Mouse (Mus musculus): ENCODE results near the gene Rnf207. TPM values are rescaled to one million over a fixed set of nuclear protein-coding genes. Genes with fewer than 3 reads are reported as not detected.

The Rnf207 gene
- polyA plus RNA-seq, 2 experiments, result 0.04 to 0.16 TPM

DNA sequence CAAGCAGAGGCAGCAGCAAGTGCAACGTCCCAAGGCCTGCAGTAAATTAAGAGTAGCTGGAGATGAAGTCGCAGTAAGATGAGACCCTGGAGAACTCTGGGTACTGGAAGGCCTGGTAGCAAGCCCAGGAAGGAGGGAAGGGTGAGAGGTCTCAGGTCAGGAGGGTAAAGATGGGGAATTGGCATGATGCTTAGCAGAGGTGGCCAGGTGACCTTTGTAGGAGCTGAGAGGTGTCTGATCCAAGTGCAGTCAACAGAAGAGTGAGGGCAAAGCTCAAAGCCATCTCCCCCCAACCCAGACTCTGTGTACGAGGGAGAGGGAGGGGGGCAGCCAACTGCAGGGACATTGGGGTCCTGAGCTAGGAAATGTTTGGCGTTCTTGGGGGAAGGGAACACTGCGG, 2.7 kb upstream of the Rnf207 start:
- Histone ChIP-seq H3K27me3 (ENCODE audit: control insufficient read depth, insufficient read depth, low read length) (peaks cover 7% of the 10 kb centered on the region), H3K4me2 (ENCODE audit: low read depth) (no peak overlapping the region), H3K4me3 (ENCODE audit: insufficient read depth in 1 of 2, low read depth in 2 of 2, low read length in 2 of 2) (no peak overlapping the region), H3K9ac (replicated peaks) (no peak overlapping the region), H3K9me3 (ENCODE audit: control insufficient read depth, low read length) (no peaks in the 10 kb centered on the region), H3K27ac (no peak overlapping the region), H3K36me3 (replicated peaks; ENCODE audit: control insufficient read depth, insufficient read depth, low read depth) (no peaks in the 10 kb centered on the region), H3K4me1 (replicated peaks; ENCODE audit: control insufficient read depth in 2 of 2, insufficient read depth in 2 of 2, low read length in 1 of 2) (peaks cover 5 to 7% of the 10 kb centered on the region in 2 experiments)
- DNase-seq (ENCODE audit: low read depth in 3 of 3, low spot score in 3 of 3) (no peak), ATAC-seq (ENCODE audit: insufficient read depth) (no peak)
- TF ChIP-seq EP300 (IDR thresholded peaks at IDR 0.05; ENCODE audit: low read depth) (no peak), CTCF (IDR thresholded peaks at IDR 0.05; ENCODE audit: low read depth) (no peak)
- 48% methylated on average over 5 of the region's 5 CpGs for WGBS (ENCODE audit: insufficient replicate concordance)

DNA sequence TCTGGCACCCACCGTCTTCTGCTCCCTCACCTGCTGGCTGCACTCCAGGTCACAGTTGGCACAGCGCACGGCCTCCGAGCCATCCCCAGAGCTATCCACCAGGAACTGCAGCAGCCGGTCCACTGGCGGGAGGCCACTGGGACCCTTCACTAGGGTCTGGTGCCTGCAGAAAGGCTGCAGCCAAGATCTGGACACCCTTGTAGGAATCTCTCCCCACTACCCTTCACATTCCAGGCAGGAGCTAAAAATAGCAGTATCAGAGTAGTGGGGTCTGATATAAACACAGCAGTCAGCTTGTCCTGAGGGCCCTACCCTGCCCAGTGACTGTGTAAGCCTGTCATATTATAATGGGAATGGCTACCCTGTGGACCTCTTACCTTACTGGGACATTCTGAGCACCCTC, 1.2 kb downstream of the Rnf207 start:
- no peaks in the 10 kb centered on the region for H3K36me3 ChIP-seq (replicated peaks; ENCODE audit: control insufficient read depth, insufficient read depth, low read depth)
- no peak overlapping the region for H3K4me2 ChIP-seq (ENCODE audit: low read depth)
- 77% methylated on average over 6 of the region's 6 CpGs for WGBS (ENCODE audit: insufficient replicate concordance)
- no peaks in the 10 kb centered on the region for H3K4me1 ChIP-seq (replicated peaks; ENCODE audit: control insufficient read depth in 2 of 2, insufficient read depth in 2 of 2, low read length in 1 of 2)
- TF ChIP-seq CTCF (IDR thresholded peaks at IDR 0.05; ENCODE audit: low read depth) (no peak), EP300 (IDR thresholded peaks at IDR 0.05; ENCODE audit: low read depth) (no peak)
- H3K27me3 ChIP-seq (ENCODE audit: control insufficient read depth, insufficient read depth, low read length), result peaks cover 45% of the 10 kb centered on the region
- no peak overlapping the region for H3K9ac ChIP-seq (replicated peaks)
- H3K4me3 ChIP-seq (ENCODE audit: insufficient read depth in 1 of 2, low read depth in 2 of 2, low read length in 2 of 2), result no peak overlapping the region
- H3K9me3 ChIP-seq (ENCODE audit: control insufficient read depth, low read length), result no peaks in the 10 kb centered on the region
- no peak overlapping the region for H3K27ac ChIP-seq
- DNase-seq (ENCODE audit: low read depth in 3 of 3, low spot score in 3 of 3), result no peak
- ATAC-seq (ENCODE audit: insufficient read depth), result no peak

DNA sequence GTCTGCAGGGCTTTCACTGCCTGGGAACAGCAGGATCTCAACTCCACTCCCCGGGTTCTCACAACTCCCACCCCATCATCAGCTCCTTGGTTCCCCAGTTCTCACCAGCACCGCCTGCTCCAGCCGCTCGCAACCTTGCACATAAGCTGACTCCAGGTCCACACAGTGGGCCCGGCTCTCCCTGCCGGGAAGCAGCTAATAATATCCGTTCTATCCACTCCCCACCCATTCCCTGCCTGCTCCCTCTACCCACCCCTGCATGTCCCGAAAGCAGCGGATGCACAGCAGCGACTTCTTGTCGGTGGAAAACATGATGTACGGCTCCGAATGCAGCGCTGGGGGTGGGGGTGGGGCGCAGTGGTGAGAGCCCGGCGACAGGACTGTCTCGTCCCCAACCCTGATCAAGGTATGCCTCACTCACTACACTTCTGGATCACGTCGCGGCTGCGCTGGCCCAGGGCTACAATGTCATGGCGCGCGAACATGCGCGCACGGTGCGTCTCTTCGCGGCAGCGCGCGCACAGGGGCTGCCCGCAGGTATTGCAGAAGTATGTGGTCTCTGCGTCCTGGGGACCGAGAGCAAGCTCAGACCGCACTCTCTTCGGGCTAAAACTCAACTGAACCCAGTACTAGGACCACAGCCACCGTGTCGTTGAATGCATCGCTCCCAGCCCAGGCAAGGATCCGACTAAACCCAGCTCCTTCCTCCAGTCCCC, 3.1 kb downstream of the Rnf207 start:
- 1% methylated on average over 43 of the region's 43 CpGs for WGBS (ENCODE audit: insufficient replicate concordance)
- Histone ChIP-seq H3K4me3 (ENCODE audit: insufficient read depth in 1 of 2, low read depth in 2 of 2, low read length in 2 of 2) (no peak overlapping the region), H3K27me3 (ENCODE audit: control insufficient read depth, insufficient read depth, low read length) (peaks cover 62% of the 10 kb centered on the region)

DNA sequence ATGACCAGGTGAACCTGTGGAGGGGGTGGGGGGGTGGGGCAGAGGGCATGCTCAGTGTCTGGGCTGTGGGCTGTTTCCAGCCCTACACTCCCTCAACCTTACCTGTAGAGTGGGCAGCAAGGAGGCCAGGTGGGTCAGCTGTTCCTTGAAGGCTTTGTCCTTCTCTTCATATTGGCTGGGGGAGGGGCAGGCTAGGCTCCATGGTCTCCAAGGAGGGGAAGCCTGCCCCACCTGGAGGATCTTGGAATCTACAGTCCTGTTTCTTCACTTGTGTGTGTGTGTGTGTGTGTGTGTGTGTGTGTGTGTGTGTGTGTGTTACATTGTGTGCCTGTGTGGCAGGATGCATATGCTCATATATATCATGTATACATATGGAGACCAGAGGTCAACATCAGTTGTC, 4.9 kb downstream of the Rnf207 start:
- H3K4me2 ChIP-seq (ENCODE audit: low read depth), result no peak overlapping the region
- no peak overlapping the region for H3K27ac ChIP-seq
- no peaks in the 10 kb centered on the region for H3K4me1 ChIP-seq (replicated peaks; ENCODE audit: control insufficient read depth in 2 of 2, insufficient read depth in 2 of 2, low read length in 1 of 2)
- H3K36me3 ChIP-seq (replicated peaks; ENCODE audit: control insufficient read depth, insufficient read depth, low read depth), result no peaks in the 10 kb centered on the region
- H3K27me3 ChIP-seq (ENCODE audit: control insufficient read depth, insufficient read depth, low read length), result peaks cover 62% of the 10 kb centered on the region
- ATAC-seq (ENCODE audit: insufficient read depth) (no peak), DNase-seq (ENCODE audit: low read depth in 3 of 3, low spot score in 3 of 3) (no peak)
- H3K9ac ChIP-seq (replicated peaks), result no peak overlapping the region
- H3K9me3 ChIP-seq (ENCODE audit: control insufficient read depth, low read length), result no peaks in the 10 kb centered on the region
- H3K4me3 ChIP-seq (ENCODE audit: insufficient read depth in 1 of 2, low read depth in 2 of 2, low read length in 2 of 2), result no peak overlapping the region
- peak; percentile 16; the same call in 1 of the 2 replicates for TF ChIP-seq CTCF (IDR thresholded peaks at IDR 0.05; ENCODE audit: low read depth)
- TF ChIP-seq EP300 (IDR thresholded peaks at IDR 0.05; ENCODE audit: low read depth), result no peak

More for the DNA sequence above, 3.1 kb downstream of the Rnf207 start:
- no peaks in the 10 kb centered on the region for H3K4me1 ChIP-seq (replicated peaks; ENCODE audit: control insufficient read depth in 2 of 2, insufficient read depth in 2 of 2, low read length in 1 of 2)
- TF ChIP-seq CTCF (IDR thresholded peaks at IDR 0.05; ENCODE audit: low read depth) (no peak), EP300 (IDR thresholded peaks at IDR 0.05; ENCODE audit: low read depth) (no peak)
- DNase-seq (ENCODE audit: low read depth in 3 of 3, low spot score in 3 of 3), result no peak
- no peaks in the 10 kb centered on the region for H3K36me3 ChIP-seq (replicated peaks; ENCODE audit: control insufficient read depth, insufficient read depth, low read depth)
- no peak overlapping the region for H3K9ac ChIP-seq (replicated peaks)
- no peaks in the 10 kb centered on the region for H3K9me3 ChIP-seq (ENCODE audit: control insufficient read depth, low read length)
- no peak overlapping the region; the same call in 1 of the 2 replicates for H3K4me2 ChIP-seq (ENCODE audit: low read depth)
- no peak overlapping the region for H3K27ac ChIP-seq
- ATAC-seq (ENCODE audit: insufficient read depth), result no peak

DNA sequence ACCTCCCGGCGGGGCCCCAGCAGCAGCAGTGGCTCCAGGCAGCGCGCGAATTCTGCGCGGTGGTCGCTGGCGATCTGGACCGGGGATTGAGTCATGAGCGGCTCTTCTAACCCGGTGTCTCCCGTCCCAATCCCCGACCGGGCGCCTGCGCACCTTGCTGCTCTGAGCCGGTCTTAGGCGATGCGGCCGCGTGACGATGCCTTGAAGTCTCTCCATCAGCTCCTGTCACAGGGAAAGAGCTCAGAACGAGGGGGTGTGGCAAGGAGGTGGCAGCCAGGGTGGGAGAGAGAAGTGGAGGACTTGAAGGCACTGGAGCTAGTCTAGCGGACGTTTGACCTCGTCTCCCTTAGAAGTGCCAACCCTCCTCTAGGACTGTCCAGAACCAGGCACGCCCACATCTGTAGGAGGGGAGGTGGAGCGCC, 5.6 kb downstream of the Rnf207 start:
- DNase-seq (ENCODE audit: low read depth in 3 of 3, low spot score in 3 of 3) (no peak), ATAC-seq (ENCODE audit: insufficient read depth) (peak; percentile 12; the same call in 1 of the 2 replicates)
- no peak for TF ChIP-seq CTCF (IDR thresholded peaks at IDR 0.05; ENCODE audit: low read depth)
- TF ChIP-seq EP300 (IDR thresholded peaks at IDR 0.05; ENCODE audit: low read depth), result no peak
- Histone ChIP-seq H3K36me3 (replicated peaks; ENCODE audit: control insufficient read depth, insufficient read depth, low read depth) (no peaks in the 10 kb centered on the region), H3K4me3 (ENCODE audit: insufficient read depth in 1 of 2, low read depth in 2 of 2, low read length in 2 of 2) (peak overlapping the region; percentile 3 to 20; a peak in 1 of 4 replicates), H3K27me3 (ENCODE audit: control insufficient read depth, insufficient read depth, low read length) (peaks cover 62% of the 10 kb centered on the region), H3K4me1 (replicated peaks; ENCODE audit: control insufficient read depth in 2 of 2, insufficient read depth in 2 of 2, low read length in 1 of 2) (no peaks in the 10 kb centered on the region), H3K27ac (no peak overlapping the region), H3K9me3 (ENCODE audit: control insufficient read depth, low read length) (no peaks in the 10 kb centered on the region), H3K9ac (replicated peaks) (no peak overlapping the region), H3K4me2 (ENCODE audit: low read depth) (peak overlapping the region; percentile 1; the same call in 1 of the 2 replicates)
- under 1% methylated on average over 29 of the region's 29 CpGs for WGBS (ENCODE audit: insufficient replicate concordance)

Data from liver, embryonic 14.5 days (tissue).